Mouse (Mus musculus) spleen, adult 2 months (tissue): ENCODE measurements around the gene Dph2.

Experiments
- CTCF ChIP-seq: fragments of 200-500 bp; IDR thresholded peaks from 2 replicates; pipeline ENCODE4 v1.5.1; 2011; ENCODE audit warnings: mild to moderate bottlenecking, inconsistent platforms; ENCODE audit not compliant: insufficient read depth, insufficient read length, insufficient replicate concordance; ENCODE audit errors: extremely low read depth
- POLR2A ChIP-seq: fragments of 200-500 bp; IDR thresholded peaks from 2 replicates; pipeline ENCODE4 v1.6.1; 2011; ENCODE audit warnings: low read depth, low read length, inconsistent platforms

- TF ChIP-seq CTCF (no peak), POLR2A (no peak)
These were observed 44.8 kb downstream of the Dph2 start for GRCm38 (mm10) chr4:117847011-117847410.
